Mouse (Mus musculus): ENCODE results near the gene Magi2.
"Not testable (repeated sequence)": the region's sequence is repeated elsewhere in the genome, so short reads cannot be mapped to it uniquely, and the experiment has no call there.

The Magi2 gene

GRCm38 (mm10) chr5:20508609-20509008, 1281.8 kb downstream of the Magi2 start:
- no peak for DNase-seq (ENCODE audit: low spot score)

GRCm38 (mm10) chr5:20509606-20510005, 1282.8 kb downstream of the Magi2 start:
- DNase-seq (ENCODE audit: low spot score): no peak

GRCm38 (mm10) chr5:20512377-20513126, 1285.7 kb downstream of the Magi2 start:
- no peak for DNase-seq (ENCODE audit: low spot score)

- DNase-seq (ENCODE audit: low spot score): no peak
Measured at GRCm38 (mm10) chr5:20521639-20522038, 1294.8 kb downstream of the Magi2 start.

- DNase-seq (ENCODE audit: low spot score): no peak
Measured at GRCm38 (mm10) chr5:20522047-20522446, 1295.2 kb downstream of the Magi2 start.

GRCm38 (mm10) chr5:20523776-20524175, 1296.9 kb downstream of the Magi2 start:
- no peak for DNase-seq (ENCODE audit: low spot score)

GRCm38 (mm10) chr5:20526588-20526987, 1299.8 kb downstream of the Magi2 start:
- not testable (repeated sequence) for DNase-seq (ENCODE audit: low spot score)

GRCm38 (mm10) chr5:20536544-20536943, 1309.7 kb downstream of the Magi2 start:
- DNase-seq (ENCODE audit: low spot score): no peak

GRCm38 (mm10) chr5:20537369-20538022, 1310.7 kb downstream of the Magi2 start:
- DNase-seq (ENCODE audit: low spot score): no peak

- no peak for DNase-seq (ENCODE audit: low spot score)
Measured at GRCm38 (mm10) chr5:20544374-20544773, 1317.5 kb downstream of the Magi2 start.

GRCm38 (mm10) chr5:20559378-20559777, 1332.5 kb downstream of the Magi2 start:
- DNase-seq (ENCODE audit: low spot score): no peak

- DNase-seq (ENCODE audit: low spot score): no peak
Measured at GRCm38 (mm10) chr5:20559821-20560220, 1333.0 kb downstream of the Magi2 start.

GRCm38 (mm10) chr5:20568421-20568820, 1341.6 kb downstream of the Magi2 start:
- DNase-seq (ENCODE audit: low spot score): no peak

GRCm38 (mm10) chr5:20568966-20569365, 1342.1 kb downstream of the Magi2 start:
- DNase-seq (ENCODE audit: low spot score): no peak

GRCm38 (mm10) chr5:20574816-20575215, 1348.0 kb downstream of the Magi2 start:
- no peak for DNase-seq (ENCODE audit: low spot score)

- no peak for DNase-seq (ENCODE audit: low spot score)
Measured at GRCm38 (mm10) chr5:20575798-20576197, 1349.0 kb downstream of the Magi2 start.

- no peak for DNase-seq (ENCODE audit: low spot score)
Measured at GRCm38 (mm10) chr5:20576266-20576665, 1349.4 kb downstream of the Magi2 start.

- DNase-seq (ENCODE audit: low spot score): no peak
Measured at GRCm38 (mm10) chr5:20578666-20579065, 1351.8 kb downstream of the Magi2 start.

GRCm38 (mm10) chr5:20580619-20581018, 1353.8 kb downstream of the Magi2 start:
- DNase-seq (ENCODE audit: low spot score): no peak

- DNase-seq (ENCODE audit: low spot score): no peak
Measured at GRCm38 (mm10) chr5:20582995-20583435, 1356.2 kb downstream of the Magi2 start.

- DNase-seq (ENCODE audit: low spot score): no peak
Measured at GRCm38 (mm10) chr5:20583639-20584038, 1356.8 kb downstream of the Magi2 start.

- no peak for DNase-seq (ENCODE audit: low spot score)
Measured at GRCm38 (mm10) chr5:20584769-20585168, 1357.9 kb downstream of the Magi2 start.

GRCm38 (mm10) chr5:20589731-20590130, 1362.9 kb downstream of the Magi2 start:
- no peak for DNase-seq (ENCODE audit: low spot score)

- DNase-seq (ENCODE audit: low spot score): no peak
Measured at GRCm38 (mm10) chr5:20598196-20598595, 1371.4 kb downstream of the Magi2 start.

Data from ovary, postnatal 14 days (tissue).